Mouse (Mus musculus) CH12.LX (cell line): ENCODE data around the gene Mtg1.
"Not testable (repeated sequence)": the region's sequence is repeated elsewhere in the genome, so short reads cannot be mapped to it uniquely, and the experiment has no call there.

Source experiments
- CTCF ChIP-seq, 2 experiments: IDR thresholded peaks in 1 of 2; conservative IDR thresholded peaks in 1 of 2; 2 replicates each; pipeline ENCODE4 v1.5.1; 2011 to 2012; ENCODE audit warnings: low read depth in 2 of 2, low read length in 2 of 2, improper control_type of control experiment in 1 of 2, inconsistent platforms in 1 of 2, mild to moderate bottlenecking in 1 of 2, moderate library complexity in 1 of 2
- USF1 ChIP-seq: IDR thresholded peaks from 2 replicates; pipeline ENCODE4 v1.6.1; 2014; ENCODE audit warnings: low read depth, mild to moderate bottlenecking, inconsistent platforms, low read length, improper control_type of control experiment

GRCm38 (mm10) chr7:140134033-140134432, 3.3 kb upstream of the Mtg1 start:
- not testable (repeated sequence) for TF ChIP-seq USF1; CTCF (conservative IDR thresholded peaks at IDR 0.05 in 1 of 2, IDR thresholded peaks at IDR 0.05 in 1 of 2; ENCODE audit: low read depth in 2 of 2, low read length in 2 of 2)
